Mouse (Mus musculus) right cerebral cortex, postnatal 4 days (tissue): ENCODE results near the gene Cryzl2.

ENCODE experiments used
- DNase-seq: peaks from one replicate; pipeline ENCODE4 v3.0.0-alpha.2; 2022

Gene Cryzl2

DNA sequence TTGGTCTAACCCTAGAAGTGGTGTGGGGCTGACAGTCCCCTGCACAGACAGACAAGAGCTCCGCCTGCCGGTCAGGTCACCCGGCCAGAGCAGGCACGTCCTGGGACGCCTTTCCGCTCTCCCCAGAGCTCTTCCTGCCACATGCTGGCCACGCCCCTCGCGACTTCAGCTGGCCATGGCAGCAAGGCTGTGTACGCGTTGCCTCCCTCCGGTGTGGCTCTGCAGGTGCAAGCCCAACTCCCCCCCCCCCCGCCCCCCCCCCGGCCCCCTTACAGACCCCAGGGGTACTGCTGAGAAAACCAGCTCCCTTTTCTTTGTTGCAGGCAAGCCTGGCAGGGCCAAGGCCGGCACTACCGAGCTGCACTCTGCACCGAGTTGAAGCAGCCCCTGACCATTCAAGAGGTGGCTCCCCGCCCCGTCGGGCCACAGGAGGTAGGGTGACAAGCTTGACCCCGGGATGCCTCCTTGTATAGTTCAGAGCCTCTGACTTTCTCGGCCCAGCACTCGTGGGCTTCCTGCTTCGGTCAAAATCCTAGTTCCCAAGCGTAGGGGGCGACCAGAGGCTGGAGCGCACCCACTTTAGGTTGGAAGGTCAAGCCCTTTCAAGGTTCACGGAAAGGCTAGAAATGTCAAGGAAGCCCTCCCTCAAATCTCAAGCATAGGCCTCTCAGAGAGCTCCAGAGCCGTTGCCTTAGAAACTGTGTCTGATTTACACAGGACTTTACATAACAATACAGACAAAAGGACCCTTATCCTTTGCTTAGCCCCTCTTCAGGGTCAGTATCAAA, at the start of gene Cryzl2:
Gene Cryzl2 (plus strand): TSS at position 157 of the 788 bp plus-strand sequence.
- DNase-seq, result peak; percentile 61

DNA sequence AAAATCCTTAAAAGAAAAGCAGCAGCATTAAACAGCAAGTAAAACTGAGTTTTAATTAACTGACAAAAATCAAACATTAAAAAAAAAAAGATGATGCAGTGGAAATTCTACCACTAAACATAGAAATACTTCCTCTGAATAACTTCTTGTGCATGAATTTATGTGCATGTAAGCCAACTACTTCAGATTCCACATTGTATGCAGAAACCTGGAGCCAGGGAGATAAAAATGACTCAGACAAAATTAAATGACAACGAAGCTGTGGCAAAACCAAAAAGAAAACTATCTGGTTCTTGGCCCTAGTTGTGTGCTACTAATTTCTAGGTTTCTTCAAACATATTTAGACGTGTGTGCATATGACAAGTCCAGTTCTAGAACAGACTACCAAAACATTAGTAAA, 48.7 kb upstream of the Cryzl2 start:
- DNase-seq, result no peak

DNA sequence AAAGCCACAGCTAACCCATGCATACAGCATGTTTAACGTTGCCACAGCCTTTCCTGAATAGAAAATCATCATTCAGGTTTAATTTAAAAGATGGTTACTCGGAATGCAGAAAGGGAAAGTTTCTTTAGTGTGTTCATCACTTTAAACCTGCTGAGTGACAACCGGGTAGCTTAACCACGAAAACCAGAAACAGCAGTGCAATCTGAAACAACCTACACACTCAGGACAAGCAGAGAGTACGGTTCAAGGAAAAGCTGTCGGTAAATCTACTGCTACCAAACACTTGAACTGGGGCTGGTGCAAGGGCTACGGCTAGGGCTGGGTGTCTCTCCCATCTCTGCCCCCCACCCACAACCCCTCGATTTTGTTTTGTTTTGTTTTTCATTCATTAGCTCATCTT, 47.4 kb upstream of the Cryzl2 start:
- no peak for DNase-seq

DNA sequence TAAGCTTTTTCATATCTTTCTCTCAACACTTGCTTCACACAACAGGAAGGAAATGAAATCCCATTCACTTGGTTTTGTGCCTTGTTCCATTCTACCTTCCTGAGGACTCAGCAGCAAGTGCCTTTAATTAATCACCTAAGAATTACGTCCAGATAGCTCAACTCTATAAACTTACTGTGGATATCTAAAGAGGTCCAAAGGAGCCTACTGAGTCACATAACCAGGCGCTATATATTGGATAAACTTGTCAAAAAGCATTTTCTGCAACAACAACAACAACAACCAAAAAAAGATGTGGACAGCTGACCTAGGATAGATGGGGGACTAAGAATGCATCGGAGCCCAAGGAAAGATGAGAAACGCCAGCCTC, 47.1 kb upstream of the Cryzl2 start:
- no peak for DNase-seq

DNA sequence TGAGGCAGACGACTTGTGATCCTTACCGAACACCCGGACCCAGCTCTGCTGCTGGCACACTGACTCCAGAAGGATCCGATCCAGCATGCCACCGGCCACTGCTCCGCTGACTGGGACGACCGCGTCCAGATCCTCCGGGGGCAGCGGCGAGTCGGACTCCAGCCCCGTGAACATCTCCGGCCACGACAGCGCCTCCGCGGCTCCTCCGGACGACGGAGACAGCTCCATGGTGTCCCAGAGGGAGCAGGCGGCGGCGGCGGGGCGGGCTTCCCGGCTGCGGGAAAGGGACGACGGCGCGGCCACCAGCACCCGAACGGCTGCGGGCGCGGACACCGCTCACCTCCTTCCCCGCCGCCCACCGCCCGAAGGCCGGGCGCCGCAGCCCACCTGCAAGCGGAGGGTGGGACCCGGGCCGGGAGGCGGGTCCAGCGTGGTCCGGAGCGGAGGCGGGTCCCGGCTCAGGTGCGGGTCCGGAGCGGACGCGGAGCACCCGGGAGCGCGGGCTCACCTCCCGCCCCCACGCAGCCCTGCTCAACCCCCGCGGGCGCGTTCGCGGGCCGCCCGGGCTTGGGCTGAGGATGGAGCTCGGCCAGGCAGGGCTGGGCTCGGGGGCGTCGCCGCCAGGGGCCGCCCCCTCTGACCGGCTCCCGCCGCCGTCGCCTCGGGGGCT, 46.5 kb upstream of the Cryzl2 start:
- DNase-seq, result peak; percentile 70

DNA sequence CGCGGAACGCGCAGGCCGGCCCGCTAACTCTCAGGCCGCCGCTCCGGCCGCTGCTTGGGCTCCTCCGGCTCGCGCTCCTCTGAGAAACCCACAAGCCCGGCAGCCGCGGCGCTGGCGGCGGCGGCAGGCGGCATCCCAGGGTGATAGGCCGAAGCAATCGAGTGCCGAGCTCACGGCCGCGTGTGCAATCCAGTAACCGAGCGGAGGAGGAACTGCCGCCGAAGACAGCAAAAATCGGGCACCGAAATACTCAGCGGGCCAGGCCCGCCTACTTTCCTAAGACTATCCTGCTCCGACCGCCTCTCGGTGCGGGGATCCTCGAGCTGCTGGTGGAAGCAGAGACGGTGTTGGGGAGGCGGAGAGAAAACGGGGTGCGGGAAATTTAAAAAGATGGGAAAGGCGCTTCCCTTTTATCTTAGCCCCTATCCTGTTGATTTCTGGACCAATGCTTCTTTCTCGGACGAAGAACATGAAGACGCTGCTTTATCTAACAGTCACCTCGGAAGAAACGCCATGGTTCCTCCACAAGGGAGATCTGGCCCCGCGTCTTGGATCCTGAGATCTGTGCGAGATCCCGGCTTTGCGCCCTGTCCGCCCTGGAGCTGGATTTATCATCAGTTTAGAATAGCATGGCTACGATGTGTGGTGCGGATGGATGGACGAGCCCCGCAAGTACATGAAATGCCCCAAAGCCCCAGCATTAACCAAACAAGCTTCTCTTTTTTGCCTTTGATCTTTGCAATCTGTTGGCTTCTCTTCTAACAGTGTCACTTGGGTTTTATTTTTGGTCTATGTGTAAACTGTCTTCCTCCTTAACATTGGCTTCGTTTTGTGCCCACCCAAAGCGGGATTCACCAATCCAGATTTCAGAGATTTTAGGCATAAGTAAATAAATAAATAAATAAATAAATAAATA, 45.7 kb upstream of the Cryzl2 start, which contains the start of gene Rasal2:
Gene Rasal2 (minus strand): TSS at position 142 of the 916 bp plus-strand sequence.
- DNase-seq, result peak; percentile 96

DNA sequence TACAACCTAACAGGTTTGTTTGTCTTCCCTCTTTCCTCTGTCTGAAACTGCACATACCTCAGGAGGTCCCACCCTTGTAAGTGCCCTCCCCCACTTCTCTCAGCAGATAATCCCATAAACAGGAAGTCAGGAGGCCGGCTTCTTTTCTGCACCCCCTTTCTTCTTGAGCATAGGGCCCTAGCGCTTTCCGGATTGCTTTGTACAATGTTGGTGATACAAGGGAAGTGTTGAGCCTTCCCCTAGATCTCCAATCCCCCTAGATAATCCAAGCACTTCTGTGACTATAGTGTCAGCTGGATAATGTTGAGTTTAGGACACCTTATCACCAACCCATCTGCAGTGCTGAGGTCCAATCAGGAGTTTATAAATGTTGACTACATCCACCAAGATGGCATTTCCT, 42.6 kb upstream of the Cryzl2 start:
- no peak for DNase-seq

DNA sequence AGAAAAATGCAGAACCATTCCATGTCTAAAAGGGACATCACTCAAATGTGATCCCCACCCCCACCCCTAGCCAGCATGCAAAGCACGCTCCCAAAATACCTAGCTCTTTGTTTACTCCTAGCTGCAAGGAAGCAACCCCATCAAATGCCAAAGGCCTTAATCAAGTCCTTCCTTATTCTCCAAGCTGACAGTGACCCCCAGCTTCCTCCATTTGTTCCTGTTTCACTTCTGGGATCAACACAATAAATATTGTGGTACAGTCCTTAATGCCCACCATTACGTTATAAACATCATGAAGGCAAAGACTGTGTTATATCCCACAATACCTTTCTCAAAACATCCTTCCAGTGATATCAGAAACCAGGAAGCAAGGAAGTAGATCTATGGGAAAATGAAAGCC, 41.7 kb upstream of the Cryzl2 start:
- no peak for DNase-seq

DNA sequence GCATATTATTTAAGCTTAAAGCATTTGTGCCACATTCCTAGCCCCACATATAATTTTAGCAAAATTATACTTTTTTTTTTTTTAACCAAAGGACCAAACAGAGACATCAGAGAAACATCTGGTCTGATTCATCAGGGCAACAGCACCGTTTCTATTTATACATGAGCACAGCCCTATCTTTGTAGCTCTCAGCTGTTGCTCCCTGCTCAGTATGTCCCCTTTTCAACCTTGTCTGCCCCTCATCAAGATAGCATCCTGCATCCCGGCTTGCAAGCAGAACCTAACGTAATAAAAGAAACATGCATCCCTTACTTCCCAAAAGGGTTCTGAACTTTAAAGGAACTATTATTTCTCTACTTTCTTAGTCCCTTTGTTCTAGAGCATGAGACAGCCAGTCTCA, 41.0 kb upstream of the Cryzl2 start:
- no peak for DNase-seq

DNA sequence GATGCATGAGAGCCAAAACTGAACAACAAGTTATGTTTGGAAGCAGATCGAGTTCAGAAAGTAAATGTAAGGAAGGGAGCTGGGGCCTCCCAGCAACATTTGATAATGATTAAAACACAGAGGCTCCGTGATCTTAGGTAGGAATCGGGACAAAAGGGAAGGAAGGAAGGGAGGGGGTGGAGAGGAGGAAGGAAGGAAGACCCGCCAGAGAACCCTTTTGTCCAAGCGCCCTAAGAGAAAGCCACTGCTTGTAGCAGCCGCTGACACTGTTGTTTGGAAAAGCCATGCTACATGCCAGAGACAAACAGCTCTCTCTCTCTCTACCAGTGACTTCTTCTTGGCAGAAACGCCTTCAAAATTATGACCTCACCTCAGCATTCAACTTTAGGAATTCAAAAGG, 40.5 kb upstream of the Cryzl2 start:
- DNase-seq, result no peak

DNA sequence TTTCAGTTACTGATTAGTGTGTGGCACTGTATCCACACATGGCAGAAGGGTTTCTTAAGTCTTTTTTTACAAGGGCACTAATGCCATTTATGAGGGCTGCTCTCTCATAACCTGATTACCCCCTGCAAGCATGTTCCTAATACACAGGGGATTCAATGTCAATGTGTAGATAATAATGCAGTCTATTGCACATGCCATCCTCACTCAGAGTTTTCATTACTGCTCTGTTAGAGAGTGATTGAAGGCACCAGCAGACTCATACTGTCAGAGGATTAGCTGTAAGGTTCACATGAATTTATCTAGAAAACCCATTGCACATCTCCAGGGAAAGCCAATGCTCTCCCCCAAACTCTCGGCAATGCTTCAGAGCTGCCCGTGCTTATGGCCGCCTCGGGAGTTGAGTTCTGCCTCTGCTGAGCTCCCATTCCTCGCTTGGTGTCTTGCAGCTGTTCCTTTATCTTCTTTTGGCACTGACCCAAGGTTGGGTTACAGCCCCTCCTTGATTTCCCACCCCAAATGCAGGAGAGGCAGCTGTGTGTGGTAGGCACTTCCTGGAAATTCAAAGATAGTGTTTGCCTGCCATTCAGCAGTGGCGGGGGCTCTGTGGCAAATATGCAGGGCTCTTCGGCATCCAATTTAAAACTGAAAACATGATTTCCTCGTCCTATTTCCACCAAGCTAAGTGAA, 32.5 kb upstream of the Cryzl2 start:
- DNase-seq, result no peak

DNA sequence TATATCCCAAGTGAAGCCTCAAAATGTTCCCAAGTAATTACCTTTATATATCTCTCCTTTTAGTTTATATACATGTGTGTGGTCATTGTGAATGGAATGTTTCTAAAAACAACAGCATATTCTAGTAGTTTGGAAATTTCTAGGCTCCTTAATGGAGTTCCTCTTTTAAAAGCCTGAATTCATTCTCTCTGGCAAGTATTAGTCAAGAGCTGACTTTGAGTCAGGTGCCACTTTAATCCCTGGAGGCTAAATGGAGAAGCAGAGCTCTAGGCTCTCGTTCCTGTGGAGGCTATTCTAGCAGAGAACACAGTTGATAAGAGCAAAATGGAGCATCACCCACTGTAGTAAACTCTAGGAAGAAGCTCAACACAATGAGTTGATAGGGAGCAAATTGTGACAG, 31.4 kb upstream of the Cryzl2 start:
- DNase-seq, result no peak

DNA sequence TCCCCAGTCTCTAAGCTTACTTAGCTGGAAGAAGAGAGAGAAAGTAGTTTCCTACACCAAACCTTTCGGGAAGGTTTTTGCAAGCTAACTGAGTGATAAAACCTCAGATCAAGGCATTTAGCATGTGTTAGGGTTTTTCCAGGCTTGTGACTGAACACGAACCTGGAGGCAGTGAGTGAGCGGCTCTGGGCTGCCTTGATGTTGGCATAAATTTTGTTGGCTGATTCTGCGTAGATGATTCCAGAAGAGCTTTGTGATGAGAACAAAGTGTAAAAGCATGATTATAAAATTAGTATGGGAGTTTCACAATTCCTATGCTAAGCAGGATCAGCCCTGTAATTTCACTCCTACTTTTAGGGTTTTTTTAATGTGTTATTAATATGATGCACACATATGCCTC, 30.8 kb upstream of the Cryzl2 start:
- DNase-seq, result no peak

DNA sequence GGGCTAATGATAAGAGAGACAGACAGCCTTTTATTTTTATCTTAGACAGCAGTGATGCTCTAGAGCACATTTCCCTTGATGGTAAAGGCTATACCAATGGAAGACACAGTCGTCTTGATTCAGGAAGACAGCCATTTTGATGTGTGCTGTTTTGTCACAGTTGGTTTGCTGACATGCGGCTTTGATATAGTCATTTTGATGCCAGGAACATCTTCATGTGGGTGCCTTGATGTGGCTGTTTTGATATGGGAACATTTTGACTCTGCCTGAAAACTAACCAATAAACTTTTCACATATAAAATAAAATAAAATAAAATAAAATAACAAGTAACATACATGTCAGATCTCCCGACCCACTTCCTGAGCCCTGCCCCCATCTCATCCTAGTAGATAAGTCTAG, 30.0 kb upstream of the Cryzl2 start:
- DNase-seq, result no peak

DNA sequence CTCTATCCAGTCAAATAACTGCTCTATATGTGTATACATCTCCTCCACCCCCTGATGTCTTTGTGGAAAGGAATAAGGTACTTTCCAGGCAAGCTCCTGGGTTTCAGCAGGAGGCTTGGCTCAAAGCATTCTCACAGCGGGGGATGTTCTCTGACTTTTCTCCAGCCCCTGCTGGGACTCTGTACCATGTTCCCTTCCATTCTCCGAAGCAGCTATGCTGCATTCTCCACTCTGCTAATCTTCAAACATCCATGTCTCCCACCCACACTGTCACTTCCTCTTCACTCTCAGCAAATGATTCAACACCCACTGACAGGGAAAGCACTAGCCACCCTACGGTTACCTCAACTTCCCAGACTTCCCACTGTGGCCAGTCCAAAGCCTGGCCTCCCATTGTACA, 25.1 kb upstream of the Cryzl2 start:
- no peak for DNase-seq

DNA sequence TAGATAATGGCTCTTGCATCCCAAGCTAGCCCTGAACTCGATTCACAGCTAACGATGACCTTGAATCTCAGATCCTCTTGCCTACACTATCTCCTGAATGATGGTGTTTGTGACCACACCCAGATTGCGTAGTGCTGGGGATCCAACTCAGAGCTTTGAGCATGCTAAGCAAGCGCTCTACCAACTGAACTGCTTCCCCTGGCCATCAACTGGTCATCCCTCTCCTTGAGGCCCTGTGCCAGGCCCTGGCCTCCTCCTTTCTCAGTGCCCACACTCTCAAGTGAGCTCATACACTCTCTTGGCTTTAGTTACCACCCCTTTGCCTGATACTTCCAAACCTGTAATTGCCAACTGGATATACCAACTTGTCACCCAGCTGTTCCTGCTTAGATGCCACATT, 24.0 kb upstream of the Cryzl2 start:
- no peak for DNase-seq

DNA sequence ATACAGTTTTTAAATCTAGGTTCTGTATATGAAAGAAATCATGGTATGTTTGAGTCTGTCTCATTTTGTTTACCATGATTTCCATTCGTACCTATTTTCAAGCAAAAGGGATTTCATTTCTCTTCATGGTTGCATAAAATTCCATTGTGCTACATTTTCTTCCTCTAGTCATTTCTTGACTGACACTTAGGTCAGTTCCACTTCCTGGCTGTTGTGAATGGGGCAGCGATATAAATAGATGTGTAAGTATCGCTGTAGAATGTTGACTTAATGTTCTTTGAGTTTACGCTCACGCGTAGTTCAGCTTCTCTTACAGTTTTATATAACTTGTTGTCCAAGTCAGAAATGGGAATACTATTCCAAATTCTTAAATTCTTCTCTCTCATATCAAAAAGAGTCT, 22.5 kb upstream of the Cryzl2 start:
- DNase-seq, result no peak

DNA sequence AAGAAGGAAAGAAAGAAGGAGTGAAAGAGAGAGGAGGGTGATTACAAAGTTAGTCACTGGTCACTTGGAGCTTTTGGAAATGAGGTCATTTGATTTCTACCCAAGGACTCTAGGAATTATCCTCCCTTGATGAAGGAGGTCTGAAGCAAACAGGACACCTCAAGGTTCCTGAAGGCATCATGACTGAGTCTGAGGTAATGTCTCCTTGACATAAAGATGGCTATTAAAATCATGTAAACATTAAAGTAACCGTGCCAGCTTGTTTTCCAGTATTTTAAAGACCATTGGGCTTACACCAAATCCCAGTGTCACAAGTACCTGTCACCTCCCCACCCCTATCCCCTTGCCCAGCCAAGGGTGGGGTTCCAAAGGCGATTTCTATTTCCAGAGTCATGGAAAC, 20.1 kb upstream of the Cryzl2 start:
- no peak for DNase-seq

DNA sequence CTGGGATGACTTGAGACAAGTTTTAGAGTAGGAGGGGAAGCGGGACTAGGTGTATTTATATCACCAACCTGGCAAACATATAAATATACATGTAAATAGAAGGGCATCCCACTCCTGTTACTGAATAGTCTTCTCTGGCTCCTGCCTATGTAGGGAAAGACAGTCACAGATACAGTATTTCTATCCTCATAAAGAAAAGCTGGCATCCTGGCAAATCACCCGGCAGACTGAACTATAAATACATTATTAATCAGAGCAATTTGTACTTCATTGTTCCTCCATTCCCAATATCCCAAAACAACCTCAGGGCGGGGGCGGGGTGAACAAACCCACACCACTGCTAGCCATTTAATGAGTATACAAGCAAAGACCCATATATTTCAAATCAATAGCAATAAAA, 19.3 kb upstream of the Cryzl2 start:
- DNase-seq, result no peak

DNA sequence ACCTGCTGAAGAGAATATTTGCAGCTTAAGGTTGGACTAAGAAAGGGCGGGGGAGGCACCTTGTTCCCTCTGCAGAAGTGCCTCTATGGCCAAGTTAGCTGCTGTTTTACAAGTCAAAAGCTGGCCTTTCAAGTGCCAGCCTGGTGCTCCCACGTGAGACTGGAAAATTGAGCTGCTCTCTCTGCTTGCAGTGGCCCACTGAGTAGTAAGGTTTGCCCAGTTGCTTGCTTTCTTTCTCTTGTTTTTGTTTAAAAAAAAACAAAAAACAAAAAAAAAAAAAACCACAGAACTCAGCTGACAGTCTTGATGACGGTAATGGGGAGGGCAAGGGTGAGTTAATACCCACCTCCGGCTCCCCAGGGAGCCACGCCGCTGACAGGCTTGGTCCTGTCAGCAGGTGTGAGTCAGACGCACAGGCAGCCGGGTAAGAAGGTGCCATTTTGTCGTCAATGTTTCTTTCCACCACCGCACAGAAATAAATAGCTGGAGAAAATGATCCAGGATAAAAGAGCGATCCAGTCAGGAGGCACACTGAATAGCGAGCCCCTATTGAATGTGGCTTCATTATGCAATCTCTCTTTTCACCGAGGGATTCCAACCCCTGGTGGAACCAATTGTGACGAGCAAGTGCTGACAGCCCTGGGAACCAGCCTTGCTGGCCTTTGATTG, 18.3 kb upstream of the Cryzl2 start:
- DNase-seq, result no peak

DNA sequence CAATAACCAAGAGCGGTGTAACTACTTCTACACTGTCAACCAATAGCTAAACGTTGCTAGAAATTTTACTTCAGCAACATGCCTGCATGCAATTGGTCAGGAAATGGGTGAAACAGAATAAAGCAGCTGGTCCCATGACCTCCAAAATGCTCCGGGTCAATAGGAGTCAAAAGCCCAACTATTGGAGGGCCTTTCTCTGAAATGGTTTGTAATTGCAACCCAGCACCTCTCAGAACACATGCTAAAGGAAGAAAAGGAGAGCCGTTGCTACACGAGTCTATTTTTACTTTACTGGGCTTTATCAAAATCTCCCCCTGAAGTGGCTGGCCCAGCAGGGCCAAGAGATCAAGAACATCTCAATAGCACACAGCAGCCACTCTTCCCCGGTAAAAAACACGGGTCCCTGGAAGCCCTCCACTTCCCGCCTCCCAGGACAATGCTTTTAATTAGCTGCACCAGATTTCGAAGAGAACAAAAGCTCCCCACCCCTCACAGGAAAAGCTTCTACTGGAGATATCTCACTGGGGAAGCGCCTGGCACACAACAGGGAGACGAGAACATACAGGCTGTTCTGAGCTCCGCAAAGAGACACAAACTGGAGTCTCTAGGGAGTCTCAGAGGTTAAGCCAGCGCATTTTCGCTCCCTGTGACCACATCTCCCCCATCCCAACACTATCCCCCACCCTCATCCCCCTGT, 15.2 kb upstream of the Cryzl2 start:
- DNase-seq, result no peak
